Mouse (Mus musculus): ENCODE measurements around the gene Olfr464.
A peak's percentile ranks its signal among the peaks of the same experiment; 100 is the strongest.

Olfr464 gene

DNA sequence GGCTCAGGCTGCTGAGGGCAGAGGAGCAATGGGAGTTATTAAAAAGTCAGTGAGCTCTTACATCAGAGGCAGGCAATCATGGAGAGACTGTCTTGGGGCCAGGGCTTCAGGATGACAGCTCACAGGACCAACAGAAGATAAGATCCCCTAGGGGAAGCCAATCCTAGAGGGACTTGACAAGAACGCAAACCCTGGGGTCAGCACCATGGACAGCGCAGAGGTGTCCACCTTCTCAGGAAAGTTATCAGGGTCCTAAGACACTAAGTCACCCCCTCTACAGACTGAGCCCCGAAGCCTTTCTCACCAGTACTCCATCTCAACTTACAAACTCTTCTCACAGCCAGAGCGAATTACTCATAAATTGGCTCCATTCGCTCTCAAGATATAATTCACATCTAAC is at the start of gene Olfr464:
Gene Olfr464, minus strand, starts transcription at position 2 of the 400 bp plus-strand sequence.
- no peak for DNase-seq (ENCODE audit: low spot score)

- no peak for DNase-seq (ENCODE audit: low spot score)
These were observed 47.8 kb upstream of the Olfr464 start for GRCm38 (mm10) chr11:87968356-87969122.

GRCm38 (mm10) chr11:87967692-87968289 is 47.0 kb upstream of the Olfr464 start:
- peak; percentile 71 for DNase-seq (ENCODE audit: low spot score)

- no peak for DNase-seq (ENCODE audit: low spot score)
These were observed 45.4 kb upstream of the Olfr464 start for GRCm38 (mm10) chr11:87966214-87966613.

- DNase-seq (ENCODE audit: low spot score) = no peak
These were observed 44.5 kb upstream of the Olfr464 start for GRCm38 (mm10) chr11:87965293-87965692.

GRCm38 (mm10) chr11:87957066-87957465 is 36.3 kb upstream of the Olfr464 start:
- DNase-seq (ENCODE audit: low spot score) = no peak

DNA sequence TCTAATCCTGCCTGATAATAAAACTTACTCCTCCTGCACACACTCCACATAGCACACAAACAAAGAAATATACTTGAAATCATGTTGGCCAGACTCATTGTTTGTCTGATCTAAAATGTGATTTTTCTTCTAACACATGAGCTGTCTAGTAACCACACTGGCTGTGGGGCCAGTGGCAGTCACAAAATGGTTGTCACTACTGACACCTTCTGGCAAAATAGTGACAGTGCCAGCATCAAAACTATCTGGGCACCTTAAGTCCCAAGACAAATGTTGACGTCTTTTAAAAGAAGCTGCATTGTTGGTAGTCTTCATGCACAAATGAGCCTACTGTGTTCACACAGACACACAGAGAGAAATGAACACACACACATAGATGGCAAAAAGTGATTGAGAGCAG is 34.4 kb upstream of the Olfr464 start:
- no peak for DNase-seq (ENCODE audit: low spot score)

DNA sequence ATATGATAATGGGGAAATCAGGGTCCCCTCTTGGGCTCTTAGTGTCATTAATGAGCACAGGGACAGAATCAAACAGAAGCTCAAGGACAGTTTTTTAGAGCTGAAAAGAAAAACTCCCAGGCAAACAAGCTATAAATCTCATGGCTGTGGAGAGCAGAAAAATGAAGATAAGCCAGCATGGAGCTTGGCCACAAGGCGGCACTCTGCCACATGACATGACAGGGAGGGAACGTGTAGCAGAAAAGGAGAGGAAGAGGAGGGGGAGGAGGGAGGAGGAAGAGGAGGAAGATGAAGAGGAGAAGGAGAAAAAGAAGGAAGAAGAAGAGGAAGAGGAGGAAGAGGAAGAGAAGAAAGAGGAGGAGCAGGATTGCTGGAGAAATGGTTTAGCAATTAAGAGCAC is 29.2 kb upstream of the Olfr464 start:
- DNase-seq (ENCODE audit: low spot score) = no peak

DNA sequence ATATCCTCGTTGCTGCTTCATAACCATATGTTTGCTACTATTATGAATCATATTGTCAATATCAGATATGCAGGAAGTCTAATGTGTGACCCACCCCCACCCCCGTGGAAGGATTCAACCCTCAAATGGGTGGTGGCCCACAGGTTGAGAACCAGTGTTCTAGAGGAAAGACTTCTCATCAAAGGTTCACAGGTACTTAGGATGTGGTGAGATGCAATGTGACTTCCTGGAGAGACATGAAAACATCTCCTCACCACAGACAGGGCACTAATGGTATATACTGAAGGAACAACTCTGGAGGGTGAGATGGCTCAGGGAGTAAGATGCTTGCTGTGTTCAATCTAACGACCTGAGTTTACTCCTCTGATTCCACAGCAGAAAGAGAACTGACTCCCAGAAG is 14.7 kb upstream of the Olfr464 start:
- no peak for DNase-seq (ENCODE audit: low spot score)

DNA sequence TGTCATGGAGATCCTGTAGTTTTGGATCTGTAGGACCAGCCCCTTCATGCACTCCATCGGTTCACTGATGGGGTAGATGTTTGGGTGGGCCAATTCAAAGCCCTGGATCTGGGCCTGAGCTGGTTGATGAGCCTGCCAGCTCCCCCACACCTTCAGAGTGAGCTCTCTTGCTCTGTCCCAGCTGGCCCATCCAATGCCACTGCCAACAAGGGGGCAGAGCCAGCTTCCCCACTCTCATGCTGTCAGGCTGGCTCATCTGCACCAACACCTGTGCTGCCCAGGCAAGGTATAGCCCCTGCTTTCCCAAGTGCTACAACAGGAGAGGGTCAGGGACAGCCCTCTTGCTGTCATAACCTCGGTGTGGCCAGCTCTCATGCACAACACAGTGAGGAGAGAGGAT is 13.0 kb upstream of the Olfr464 start:
- DNase-seq (ENCODE audit: low spot score) = no peak

DNA sequence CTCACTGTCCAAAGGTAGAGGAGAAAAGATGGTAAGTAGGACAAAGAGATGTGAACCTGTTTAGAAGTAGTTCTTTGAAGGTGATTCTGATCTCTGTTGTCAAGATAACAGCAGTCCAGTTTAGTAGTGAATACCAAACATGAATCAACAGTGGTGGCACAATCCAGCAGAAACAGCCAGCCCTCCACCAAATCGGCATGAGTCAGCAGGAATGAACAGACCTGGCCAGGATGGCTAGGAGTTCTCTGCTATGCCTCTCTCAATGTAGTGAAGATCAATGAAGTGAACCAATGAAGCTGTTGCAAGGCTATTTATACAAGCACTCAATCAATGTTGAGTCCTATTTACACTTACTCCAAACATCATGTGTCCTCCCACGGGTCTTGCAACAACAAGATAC is 9.6 kb upstream of the Olfr464 start:
- no peak for DNase-seq (ENCODE audit: low spot score)

GRCm38 (mm10) chr11:87920301-87920700 is 466 bp downstream of the Olfr464 start:
- no peak for DNase-seq (ENCODE audit: low spot score)

DNA sequence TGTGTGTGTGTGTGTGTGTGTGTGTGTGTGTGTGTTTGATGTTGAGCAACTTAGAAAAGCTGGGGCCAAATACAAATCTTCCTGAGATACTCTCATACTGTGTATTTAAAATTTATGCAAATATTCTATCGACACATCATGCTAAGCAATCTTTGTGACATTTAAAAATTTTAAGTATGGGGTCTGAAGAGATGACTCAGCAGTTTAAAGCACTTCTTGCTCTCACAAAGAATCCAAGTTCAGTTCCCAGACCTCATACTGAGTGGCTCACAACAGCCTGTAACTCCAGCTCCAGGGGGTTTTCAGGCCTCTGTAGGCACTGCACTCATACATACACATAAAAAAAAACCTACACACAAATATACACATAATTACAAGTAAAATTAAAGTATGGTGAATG is 4.8 kb downstream of the Olfr464 start:
- DNase-seq (ENCODE audit: low spot score) = no peak

GRCm38 (mm10) chr11:87904331-87904730 is 16.4 kb downstream of the Olfr464 start:
- DNase-seq (ENCODE audit: low spot score) = no peak

DNA sequence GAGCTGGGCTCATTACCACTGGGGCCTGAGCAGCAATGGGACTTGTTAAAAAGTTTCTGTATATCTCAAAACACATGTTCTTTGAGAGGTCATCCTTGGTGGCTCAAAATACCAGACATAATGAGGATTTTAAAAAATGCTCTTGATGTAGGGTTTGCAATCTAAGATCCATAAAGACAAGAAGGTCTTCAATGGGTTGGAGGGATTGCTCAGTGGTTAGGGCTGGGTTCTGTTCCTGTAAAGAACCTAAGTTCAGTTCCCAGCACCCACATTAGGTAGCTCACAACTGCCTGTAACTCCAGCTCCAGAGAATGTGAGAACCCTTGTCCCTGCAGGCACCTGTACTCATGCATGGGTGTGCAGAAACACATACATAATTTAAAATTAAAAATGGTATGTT is 23.5 kb downstream of the Olfr464 start, which contains the start of gene Olfr463:
Gene Olfr463, minus strand, starts transcription at position 101 of the 400 bp plus-strand sequence.
- DNase-seq (ENCODE audit: low spot score) = no peak

GRCm38 (mm10) chr11:87892168-87892567 is 28.6 kb downstream of the Olfr464 start, which contains the start of gene Olfr462:
Gene Olfr462, minus strand, starts transcription at chr11:87892268.
- DNase-seq (ENCODE audit: low spot score) = no peak

GRCm38 (mm10) chr11:87884856-87885255 is 35.9 kb downstream of the Olfr464 start:
- DNase-seq (ENCODE audit: low spot score) = no peak

- no peak for DNase-seq (ENCODE audit: low spot score)
These were observed 37.3 kb downstream of the Olfr464 start for GRCm38 (mm10) chr11:87883493-87883892.

GRCm38 (mm10) chr11:87881714-87882113 is 39.1 kb downstream of the Olfr464 start:
- DNase-seq (ENCODE audit: low spot score) = no peak

GRCm38 (mm10) chr11:87879826-87880225 is 40.9 kb downstream of the Olfr464 start:
- no peak for DNase-seq (ENCODE audit: low spot score)

DNA sequence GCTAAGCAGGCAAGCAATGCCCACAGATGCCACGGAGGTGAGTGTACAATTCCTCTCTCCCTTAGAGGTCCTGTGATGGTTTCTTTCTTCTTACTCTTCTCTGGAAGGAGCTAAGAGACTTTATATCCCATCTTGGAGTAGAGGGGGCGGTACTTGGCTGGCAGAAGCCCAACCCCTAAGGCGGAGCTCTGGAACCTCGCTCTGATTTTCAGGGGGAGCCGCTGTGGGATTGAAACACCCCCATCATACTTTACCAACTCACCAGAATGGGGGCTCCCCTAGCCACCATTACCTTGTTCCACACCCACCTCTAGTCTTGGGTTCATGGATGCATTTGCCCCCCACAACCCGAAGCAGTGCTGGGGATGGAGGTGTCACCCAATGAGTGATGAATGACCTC is 45.3 kb downstream of the Olfr464 start, which contains the start of gene Epx:
Gene Epx, minus strand, starts transcription at position 101 of the 400 bp plus-strand sequence.
- DNase-seq (ENCODE audit: low spot score) = no peak

GRCm38 (mm10) chr11:87871766-87872165 is 49.0 kb downstream of the Olfr464 start:
- DNase-seq (ENCODE audit: low spot score) = no peak

GRCm38 (mm10) chr11:87870096-87870495 is 50.7 kb downstream of the Olfr464 start:
- no peak for DNase-seq (ENCODE audit: low spot score)

Data from layer of hippocampus, adult 9-10 months (tissue).